Mouse (Mus musculus) bone marrow, adult 2 months (tissue): Measurements from ENCODE around the gene Ikbkg.

Experiments used
- CTCF ChIP-seq: fragments of 200-500 bp; IDR thresholded peaks from 2 replicates; pipeline ENCODE4 v1.5.1; 2011; ENCODE audit warnings: low read length, control low read depth; ENCODE audit not compliant: control insufficient read depth, insufficient read depth
- POLR2A ChIP-seq: fragments of 200-500 bp; IDR thresholded peaks from 2 replicates; pipeline ENCODE4 v1.6.1; 2011; ENCODE audit warnings: low read depth, mild to moderate bottlenecking, control low read depth, low read length, borderline replicate concordance; ENCODE audit not compliant: control insufficient read depth

- TF ChIP-seq CTCF (no peak), POLR2A (no peak)
These were observed 25.6 kb upstream of the Ikbkg start for GRCm38 (mm10) chrX:74367512-74367911.
